Mouse (Mus musculus) heart, adult 2 months (tissue): Measurements from ENCODE around the gene Uxs1. TPM values are rescaled to one million over a fixed set of nuclear protein-coding genes. Genes with fewer than 3 reads are reported as not detected.

Source experiments
- DNase-seq, 2 experiments: peaks; one replicate each; pipeline ENCODE4 v3.0.0; 2021
- H3K27ac ChIP-seq: fragments of 200-600 bp; 2 replicates; pipeline ENCODE4 v1.8.1; 2022
- H3K27me3 ChIP-seq: fragments of 200-500 bp; 2 replicates; pipeline ENCODE4 v1.6.1; 2012; ENCODE audit warnings: mild to moderate bottlenecking, low read length, inconsistent platforms, mixed read lengths; ENCODE audit not compliant: control insufficient read depth, insufficient read depth
- H3K36me3 ChIP-seq: fragments of 200-500 bp; 2 replicates; pipeline ENCODE4 v1.6.1; 2012; ENCODE audit warnings: low read length, inconsistent platforms; ENCODE audit not compliant: control insufficient read depth, insufficient read depth
- H3K4me1 ChIP-seq: fragments of 200-500 bp; 2 replicates; pipeline ENCODE4 v1.6.1; 2011; ENCODE audit warnings: low read length; ENCODE audit not compliant: control insufficient read depth, insufficient read depth
- H3K4me3 ChIP-seq: fragments of 200-600 bp; 2 replicates; pipeline ENCODE4 v1.8.1; 2022
- H3K79me2 ChIP-seq: fragments of 200-500 bp; replicated peaks from 2 replicates; pipeline ENCODE4 v1.6.1; 2012; ENCODE audit warnings: mild to moderate bottlenecking, inconsistent platforms, low read length, moderate library complexity, mixed read lengths; ENCODE audit not compliant: control insufficient read depth, insufficient read depth
- H3K9ac ChIP-seq: fragments of 200-500 bp; 2 replicates; pipeline ENCODE4 v1.6.1; 2012; ENCODE audit warnings: low read depth, mild to moderate bottlenecking, control low read depth, inconsistent platforms, low read length, mixed read lengths
- CTCF ChIP-seq: fragments of 200-600 bp; IDR thresholded peaks from 2 replicates; pipeline ENCODE4 v1.8.1; 2022; ENCODE audit warnings: antibody characterized with exemption, mild to moderate bottlenecking, moderate library complexity
- EP300 ChIP-seq: fragments of 200-500 bp; IDR thresholded peaks from 2 replicates; pipeline ENCODE4 v1.6.1; 2011; ENCODE audit warnings: low read depth, low read length, control low read depth; ENCODE audit not compliant: insufficient read depth
- POLR2A ChIP-seq: fragments of 200-500 bp; IDR thresholded peaks from 2 replicates; pipeline ENCODE4 v1.6.1; 2011; ENCODE audit warnings: mild to moderate bottlenecking, low read depth, low read length, control low read depth; ENCODE audit not compliant: insufficient read depth
- WGBS: fragments of 180-500 bp; shearing (Covaris S2); methylation state at CpG from one replicate; pipeline ENCODE4 v1.1.7; 2018; 5-methylcytosine and 5-hydroxymethylcytosine counted together
- intact Hi-C: fragments of 180-260 bp; cut with DNase I; formaldehyde crosslinking; loops from one replicate; pipeline ENCODE4 v1.15.1; 2025
- polyA plus RNA-seq: library from polyadenylated mRNA; depleted of rRNA; stranded (reverse); fragments of >200 nt; gene quantifications from 2 replicates; pipeline ENCODE4 v1.2.3, GENCODE M21; 2012
- total RNA-seq, 2 experiments: library from RNA; stranded (reverse); gene quantifications; 2 replicates each; pipeline ENCODE4 v1.2.3; 2021

The Uxs1 gene
- total and polyA plus RNA-seq, 3 experiments, result 5.5 to 10.9 (median 10.0) TPM

- H3K36me3 ChIP-seq, result no peaks in the 10 kb centered on the region
- DNase-seq, result no peak
- H3K27me3 ChIP-seq, result no peaks in the 10 kb centered on the region
- no peak overlapping the region for H3K9ac ChIP-seq
- H3K79me2 ChIP-seq, result no peaks in the 10 kb centered on the region
- no peak overlapping the region for H3K27ac ChIP-seq
- H3K4me3 ChIP-seq, result no peak overlapping the region
- intact Hi-C loops, result no loop called here
- WGBS, result 94% methylated on average over 3 of the region's 3 CpGs
- TF ChIP-seq CTCF (no peak), POLR2A (no peak), EP300 (no peak)
- no peaks in the 10 kb centered on the region for H3K4me1 ChIP-seq
Measured at GRCm38 (mm10) chr1:43798048-43798447, 29.6 kb downstream of the Uxs1 start.

GRCm38 (mm10) chr1:43789765-43790164 is 37.8 kb downstream of the Uxs1 start:
- no peaks in the 10 kb centered on the region for H3K27me3 ChIP-seq
- DNase-seq, result no peak
- H3K79me2 ChIP-seq, result no peaks in the 10 kb centered on the region
- no peak for TF ChIP-seq CTCF
- TF ChIP-seq POLR2A, result no peak
- no peak for TF ChIP-seq EP300
- no peaks in the 10 kb centered on the region for H3K36me3 ChIP-seq
- WGBS, result 68% methylated on average over 2 of the region's 2 CpGs
- intact Hi-C loops, result no loop called here
- H3K9ac ChIP-seq, result no peak overlapping the region
- no peak overlapping the region for H3K27ac ChIP-seq
- H3K4me3 ChIP-seq, result no peak overlapping the region
- H3K4me1 ChIP-seq, result no peaks in the 10 kb centered on the region

- H3K9ac ChIP-seq, result no peak overlapping the region
- intact Hi-C loops, result no loop called here
- no peak for TF ChIP-seq POLR2A
- TF ChIP-seq EP300, result no peak
- no peak for TF ChIP-seq CTCF
- no peak for DNase-seq
- no peaks in the 10 kb centered on the region for H3K4me1 ChIP-seq
- no peaks in the 10 kb centered on the region for H3K36me3 ChIP-seq
- no peak overlapping the region for H3K27ac ChIP-seq
- no peaks in the 10 kb centered on the region for H3K79me2 ChIP-seq
- H3K4me3 ChIP-seq, result no peak overlapping the region
- H3K27me3 ChIP-seq, result no peaks in the 10 kb centered on the region
- WGBS, result 94% methylated on average over 5 of the region's 5 CpGs
Measured at GRCm38 (mm10) chr1:43786711-43787110, 40.9 kb downstream of the Uxs1 start.

- DNase-seq, result no peak
- intact Hi-C loops, result no loop called here
- no peaks in the 10 kb centered on the region for H3K4me1 ChIP-seq
- H3K27ac ChIP-seq, result no peak overlapping the region
- H3K79me2 ChIP-seq, result no peaks in the 10 kb centered on the region
- no peaks in the 10 kb centered on the region for H3K27me3 ChIP-seq
- H3K4me3 ChIP-seq, result no peak overlapping the region
- TF ChIP-seq POLR2A (no peak), EP300 (no peak)
- 84% methylated on average over 5 of the region's 5 CpGs for WGBS
- H3K9ac ChIP-seq, result no peak overlapping the region
- no peaks in the 10 kb centered on the region for H3K36me3 ChIP-seq
Measured at GRCm38 (mm10) chr1:43785316-43785715, 42.3 kb downstream of the Uxs1 start.

GRCm38 (mm10) chr1:43783186-43783585 is 44.4 kb downstream of the Uxs1 start:
- intact Hi-C loops, result no loop called here
- TF ChIP-seq CTCF (no peak), EP300 (no peak), POLR2A (no peak)
- no peak overlapping the region for H3K4me3 ChIP-seq
- no peaks in the 10 kb centered on the region for H3K4me1 ChIP-seq
- H3K79me2 ChIP-seq, result no peaks in the 10 kb centered on the region
- H3K36me3 ChIP-seq, result no peaks in the 10 kb centered on the region
- 98% methylated on average over 3 of the region's 3 CpGs for WGBS
- H3K27ac ChIP-seq, result no peak overlapping the region
- DNase-seq, result no peak
- no peak overlapping the region for H3K9ac ChIP-seq
- no peaks in the 10 kb centered on the region for H3K27me3 ChIP-seq

GRCm38 (mm10) chr1:43782680-43783079 is 44.9 kb downstream of the Uxs1 start:
- WGBS, result 91% methylated on average over 3 of the region's 3 CpGs
- no peak overlapping the region for H3K4me3 ChIP-seq
- intact Hi-C loops, result no loop called here
- no peak for TF ChIP-seq EP300
- no peak for TF ChIP-seq CTCF
- no peak for TF ChIP-seq POLR2A
- no peak overlapping the region for H3K27ac ChIP-seq
- H3K9ac ChIP-seq, result no peak overlapping the region
- H3K36me3 ChIP-seq, result no peaks in the 10 kb centered on the region
- no peaks in the 10 kb centered on the region for H3K4me1 ChIP-seq
- H3K79me2 ChIP-seq, result no peaks in the 10 kb centered on the region
- DNase-seq, result no peak
- no peaks in the 10 kb centered on the region for H3K27me3 ChIP-seq

- 81% methylated on average over 3 of the region's 3 CpGs for WGBS
- no peaks in the 10 kb centered on the region for H3K36me3 ChIP-seq
- no peaks in the 10 kb centered on the region for H3K4me1 ChIP-seq
- no peaks in the 10 kb centered on the region for H3K79me2 ChIP-seq
- DNase-seq, result no peak
- no peak overlapping the region for H3K9ac ChIP-seq
- no peak overlapping the region for H3K27ac ChIP-seq
- H3K4me3 ChIP-seq, result no peak overlapping the region
- no peaks in the 10 kb centered on the region for H3K27me3 ChIP-seq
- TF ChIP-seq EP300 (no peak), CTCF (no peak), POLR2A (no peak)
- intact Hi-C loops, result no loop called here
Measured at GRCm38 (mm10) chr1:43781672-43782071, 45.9 kb downstream of the Uxs1 start.
